Mouse (Mus musculus): ENCODE results near the gene Kdm4d. TPM values are rescaled to one million over a fixed set of nuclear protein-coding genes. Genes with fewer than 3 reads are reported as not detected.

Gene Kdm4d
- polyA plus RNA-seq, 1 experiment from 2014 or later = 0.26 TPM

- no peak overlapping the region for H3K4me2 ChIP-seq (ENCODE audit: low read depth, low read length)
- H3K27ac ChIP-seq (ENCODE audit: low read length) = no peak overlapping the region
- H3K4me1 ChIP-seq (ENCODE audit: control insufficient read depth, insufficient read depth, low read length) = 0 out of 2 replicates have a peak, but pooled peaks cover 7% of the 10 kb centered on the region
- no peak overlapping the region for H3K4me3 ChIP-seq (replicated peaks; ENCODE audit: low read length)
- H3K36me3 ChIP-seq (ENCODE audit: control insufficient read depth, insufficient read depth, low read length) = no peaks in the 10 kb centered on the region
- no peak overlapping the region for H3K9ac ChIP-seq (ENCODE audit: low read length)
- no peaks in the 10 kb centered on the region for H3K9me3 ChIP-seq (replicated peaks; ENCODE audit: control insufficient read depth, low read length)
- ATAC-seq (ENCODE audit: insufficient read depth, low FRiP score) = peak; percentile 82
- no peaks in the 10 kb centered on the region for H3K27me3 ChIP-seq (ENCODE audit: control insufficient read depth, insufficient read depth, low read length)
- WGBS = 6% methylated on average over 4 of the region's 4 CpGs
These were observed 23.2 kb upstream of the Kdm4d start for GRCm38 (mm10) chr9:14523408-14524043.

- Histone ChIP-seq H3K9ac (ENCODE audit: low read length) (no peak overlapping the region), H3K27me3 (ENCODE audit: control insufficient read depth, insufficient read depth, low read length) (no peaks in the 10 kb centered on the region), H3K4me3 (replicated peaks; ENCODE audit: low read length) (no peak overlapping the region), H3K9me3 (replicated peaks; ENCODE audit: control insufficient read depth, low read length) (no peaks in the 10 kb centered on the region), H3K27ac (ENCODE audit: low read length) (no peak overlapping the region), H3K4me1 (ENCODE audit: control insufficient read depth, insufficient read depth, low read length) (0 out of 2 replicates have a peak, but pooled peaks cover 7% of the 10 kb centered on the region), H3K4me2 (ENCODE audit: low read depth, low read length) (no peak overlapping the region), H3K36me3 (ENCODE audit: control insufficient read depth, insufficient read depth, low read length) (no peaks in the 10 kb centered on the region)
- no peak for ATAC-seq (ENCODE audit: insufficient read depth, low FRiP score)
- 26% methylated on average over 2 of the region's 2 CpGs for WGBS
These were observed 21.4 kb upstream of the Kdm4d start for GRCm38 (mm10) chr9:14521695-14522094.

DNA sequence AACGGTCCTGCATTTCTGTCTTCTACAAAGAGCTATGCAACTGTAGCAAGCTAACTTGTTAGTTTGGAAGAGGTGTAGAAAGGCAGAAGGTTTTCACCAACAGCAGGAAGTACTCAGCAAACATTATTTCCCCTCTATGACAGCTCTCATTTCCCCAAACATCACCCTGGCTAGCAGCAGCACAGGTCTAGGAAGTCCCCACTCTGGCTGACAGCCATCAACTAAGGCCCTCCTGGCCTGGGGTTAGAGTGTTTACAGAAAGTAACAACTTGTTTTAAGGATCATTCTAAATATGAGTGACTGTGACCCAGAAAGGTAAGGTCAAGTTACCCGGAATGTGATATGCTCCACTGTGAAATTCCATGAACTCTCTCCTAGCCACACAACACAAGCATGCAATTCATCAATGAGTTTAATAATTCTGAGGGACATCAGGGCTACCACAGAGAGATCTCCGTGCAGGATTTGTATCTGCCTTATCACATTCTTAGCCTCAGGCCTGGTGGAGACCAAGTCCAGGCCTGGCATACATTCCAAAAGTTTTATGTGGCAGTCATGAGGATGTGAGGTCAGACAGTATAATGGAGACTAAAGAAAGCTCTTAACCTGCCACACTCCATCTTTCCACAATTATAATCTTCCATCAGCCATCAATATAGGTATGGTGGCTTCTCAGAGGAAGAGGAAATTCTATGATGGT lies 20.8 kb upstream of the Kdm4d start:
- Histone ChIP-seq H3K4me1 (ENCODE audit: control insufficient read depth, insufficient read depth, low read length) (0 out of 2 replicates have a peak, but pooled peaks cover 7% of the 10 kb centered on the region), H3K4me3 (replicated peaks; ENCODE audit: low read length) (no peak overlapping the region), H3K27ac (ENCODE audit: low read length) (no peak overlapping the region), H3K9me3 (replicated peaks; ENCODE audit: control insufficient read depth, low read length) (no peaks in the 10 kb centered on the region), H3K27me3 (ENCODE audit: control insufficient read depth, insufficient read depth, low read length) (no peaks in the 10 kb centered on the region), H3K9ac (ENCODE audit: low read length) (no peak overlapping the region), H3K36me3 (ENCODE audit: control insufficient read depth, insufficient read depth, low read length) (no peaks in the 10 kb centered on the region), H3K4me2 (ENCODE audit: low read depth, low read length) (no peak overlapping the region)
- WGBS = 28% methylated on average over 3 of the region's 3 CpGs
- no peak for ATAC-seq (ENCODE audit: insufficient read depth, low FRiP score)

GRCm38 (mm10) chr9:14518105-14518504 lies 17.8 kb upstream of the Kdm4d start:
- Histone ChIP-seq H3K4me3 (replicated peaks; ENCODE audit: low read length) (no peak overlapping the region), H3K36me3 (ENCODE audit: control insufficient read depth, insufficient read depth, low read length) (no peaks in the 10 kb centered on the region), H3K9me3 (replicated peaks; ENCODE audit: control insufficient read depth, low read length) (no peaks in the 10 kb centered on the region), H3K27me3 (ENCODE audit: control insufficient read depth, insufficient read depth, low read length) (no peaks in the 10 kb centered on the region), H3K4me2 (ENCODE audit: low read depth, low read length) (no peak overlapping the region), H3K27ac (ENCODE audit: low read length) (no peak overlapping the region), H3K9ac (ENCODE audit: low read length) (no peak overlapping the region), H3K4me1 (ENCODE audit: control insufficient read depth, insufficient read depth, low read length) (0 out of 2 replicates have a peak, but pooled peaks cover 7% of the 10 kb centered on the region)
- 79% methylated on average over 3 of the region's 3 CpGs for WGBS
- no peak for ATAC-seq (ENCODE audit: insufficient read depth, low FRiP score)

GRCm38 (mm10) chr9:14517296-14517695 lies 17.0 kb upstream of the Kdm4d start:
- ATAC-seq (ENCODE audit: insufficient read depth, low FRiP score) = no peak

DNA sequence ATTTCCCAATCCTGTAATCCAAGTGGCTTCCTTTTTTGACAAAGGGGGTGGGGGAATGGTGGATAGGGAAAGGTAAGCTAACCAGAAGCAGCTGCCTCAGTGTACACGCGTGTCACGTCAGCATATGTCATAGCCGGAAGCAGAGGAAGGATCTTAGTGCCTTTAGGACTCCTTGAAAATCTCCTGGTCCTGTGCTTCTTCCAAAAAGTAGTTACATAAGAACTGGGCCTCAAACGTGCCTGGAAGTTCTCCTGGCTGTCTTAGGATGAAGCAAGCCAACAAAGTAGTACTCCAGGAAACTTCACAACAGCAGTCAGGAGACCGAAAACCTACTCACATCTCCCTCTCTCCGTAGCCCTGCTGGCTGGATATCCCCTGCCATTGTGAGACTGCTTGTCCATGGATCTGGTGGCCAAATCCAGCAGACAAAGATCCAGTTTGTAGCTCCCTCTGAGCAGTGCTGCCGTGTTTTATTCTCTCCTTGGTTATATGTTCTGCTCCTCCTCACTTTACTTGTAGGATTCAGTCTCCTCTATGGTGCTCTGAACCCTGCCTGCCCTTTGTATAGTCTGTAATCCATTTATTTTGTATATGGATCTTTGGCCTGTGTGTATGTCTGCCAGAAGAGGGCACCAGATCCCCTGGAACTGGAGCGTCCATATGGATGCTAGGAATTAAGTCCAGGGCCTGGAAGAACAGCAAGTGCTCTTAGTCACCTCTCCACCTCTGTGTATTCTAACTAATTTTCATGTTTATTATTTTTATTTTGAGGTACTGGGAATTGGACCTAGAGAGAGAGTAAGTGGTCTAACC lies 12.6 kb upstream of the Kdm4d start:
- Histone ChIP-seq H3K36me3 (ENCODE audit: control insufficient read depth, insufficient read depth, low read length) (peaks cover 23% of the 10 kb centered on the region), H3K27ac (ENCODE audit: low read length) (no peak overlapping the region), H3K4me2 (ENCODE audit: low read depth, low read length) (no peak overlapping the region), H3K4me1 (ENCODE audit: control insufficient read depth, insufficient read depth, low read length) (no peaks in the 10 kb centered on the region), H3K9me3 (replicated peaks; ENCODE audit: control insufficient read depth, low read length) (no peaks in the 10 kb centered on the region), H3K4me3 (replicated peaks; ENCODE audit: low read length) (no peak overlapping the region), H3K9ac (ENCODE audit: low read length) (no peak overlapping the region), H3K27me3 (ENCODE audit: control insufficient read depth, insufficient read depth, low read length) (no peaks in the 10 kb centered on the region)
- ATAC-seq (ENCODE audit: insufficient read depth, low FRiP score) = no peak; the same call in 1 of the 2 replicates
- 68% methylated on average over 9 of the region's 9 CpGs for WGBS

More at GRCm38 (mm10) chr9:14517296-14517695, 17.0 kb upstream of the Kdm4d start:
- Histone ChIP-seq H3K4me2 (ENCODE audit: low read depth, low read length) (no peak overlapping the region), H3K27ac (ENCODE audit: low read length) (no peak overlapping the region), H3K4me1 (ENCODE audit: control insufficient read depth, insufficient read depth, low read length) (0 out of 2 replicates have a peak, but pooled peaks cover 7% of the 10 kb centered on the region), H3K9me3 (replicated peaks; ENCODE audit: control insufficient read depth, low read length) (no peaks in the 10 kb centered on the region), H3K36me3 (ENCODE audit: control insufficient read depth, insufficient read depth, low read length) (no peaks in the 10 kb centered on the region), H3K9ac (ENCODE audit: low read length) (no peak overlapping the region), H3K4me3 (replicated peaks; ENCODE audit: low read length) (no peak overlapping the region), H3K27me3 (ENCODE audit: control insufficient read depth, insufficient read depth, low read length) (no peaks in the 10 kb centered on the region)
- 58% methylated on average over 1 of the region's 1 CpGs for WGBS

DNA sequence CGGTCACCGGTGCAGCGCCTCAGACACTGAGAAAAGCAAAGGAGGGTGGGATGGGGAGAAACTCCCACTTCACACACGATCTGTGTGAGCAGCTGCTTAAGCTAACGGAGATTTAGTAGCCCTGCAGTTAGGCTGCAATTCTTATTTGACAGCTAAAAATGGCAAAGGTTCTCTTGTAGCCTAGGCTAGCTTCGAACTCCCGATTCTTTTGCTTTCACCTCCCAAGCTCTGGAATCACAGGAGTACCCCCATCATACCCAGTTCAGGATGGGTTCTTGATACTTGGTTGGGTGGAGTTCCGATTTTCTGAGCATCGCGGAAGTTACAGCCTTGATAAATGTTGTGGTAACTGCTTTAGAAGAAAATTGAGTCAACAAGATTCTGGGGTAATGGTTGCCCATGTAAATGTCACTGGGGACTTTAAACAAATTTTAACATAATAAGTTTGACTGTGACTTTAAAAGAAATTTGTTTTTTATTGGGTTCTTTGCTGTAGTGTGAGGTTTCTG lies 688 bp upstream of the Kdm4d start:
- no peaks in the 10 kb centered on the region for H3K9me3 ChIP-seq (replicated peaks; ENCODE audit: control insufficient read depth, low read length)
- WGBS = 3% methylated on average over 10 of the region's 10 CpGs
- H3K27ac ChIP-seq (ENCODE audit: low read length) = peak overlapping the region; percentile 74
- peaks cover 6% of the 10 kb centered on the region; the same call in 1 of the 2 replicates for H3K4me1 ChIP-seq (ENCODE audit: control insufficient read depth, insufficient read depth, low read length)
- peak overlapping the region; percentile 88 for H3K9ac ChIP-seq (ENCODE audit: low read length)
- H3K36me3 ChIP-seq (ENCODE audit: control insufficient read depth, insufficient read depth, low read length) = peaks cover 22% of the 10 kb centered on the region
- peak overlapping the region; percentile 86 for H3K4me3 ChIP-seq (replicated peaks; ENCODE audit: low read length)
- H3K27me3 ChIP-seq (ENCODE audit: control insufficient read depth, insufficient read depth, low read length) = no peaks in the 10 kb centered on the region
- no peak for ATAC-seq (ENCODE audit: insufficient read depth, low FRiP score)
- peak overlapping the region; percentile 73 for H3K4me2 ChIP-seq (ENCODE audit: low read depth, low read length)

GRCm38 (mm10) chr9:14498896-14499705 lies 1.2 kb downstream of the Kdm4d start:
- peaks cover 6% of the 10 kb centered on the region; the same call in 1 of the 2 replicates for H3K4me1 ChIP-seq (ENCODE audit: control insufficient read depth, insufficient read depth, low read length)
- no peak overlapping the region for H3K27ac ChIP-seq (ENCODE audit: low read length)
- peak overlapping the region; percentile 73 for H3K4me2 ChIP-seq (ENCODE audit: low read depth, low read length)
- peaks cover 17% of the 10 kb centered on the region; the same call in 1 of the 2 replicates for H3K36me3 ChIP-seq (ENCODE audit: control insufficient read depth, insufficient read depth, low read length)
- H3K9me3 ChIP-seq (replicated peaks; ENCODE audit: control insufficient read depth, low read length) = no peaks in the 10 kb centered on the region
- WGBS = 83% methylated on average over 4 of the region's 4 CpGs
- ATAC-seq (ENCODE audit: insufficient read depth, low FRiP score) = no peak
- H3K9ac ChIP-seq (ENCODE audit: low read length) = no peak overlapping the region
- H3K4me3 ChIP-seq (replicated peaks; ENCODE audit: low read length) = peak overlapping the region; percentile 86
- no peaks in the 10 kb centered on the region for H3K27me3 ChIP-seq (ENCODE audit: control insufficient read depth, insufficient read depth, low read length)
